Mouse (Mus musculus) ES-E14 (cell line): ENCODE measurements around the gene Baz2a.
"Not testable (repeated sequence)": the region's sequence is repeated elsewhere in the genome, so short reads cannot be mapped to it uniquely, and the experiment has no call there.

Source experiments
- CHD2 ChIP-seq: IDR thresholded peaks from 2 replicates; pipeline ENCODE4 v1.6.1; 2014; ENCODE audit warnings: mild to moderate bottlenecking, low read depth, low read length, inconsistent platforms
- HCFC1 ChIP-seq: IDR thresholded peaks from 2 replicates; pipeline ENCODE4 v1.6.1; 2012; ENCODE audit warnings: low read length, inconsistent platforms, borderline replicate concordance; ENCODE audit not compliant: insufficient read depth
- ZC3H11A ChIP-seq: IDR thresholded peaks from 2 replicates; pipeline ENCODE4 v1.6.1; 2012; ENCODE audit warnings: low read depth, mild to moderate bottlenecking, inconsistent platforms, low read length, borderline replicate concordance

GRCm38 (mm10) chr10:128070432-128070831 lies 20.9 kb upstream of the Baz2a start:
- TF ChIP-seq HCFC1, ZC3H11A, CHD2: not testable (repeated sequence)
